Mouse (Mus musculus) fat pad, adult 2 months (tissue): ENCODE measurements at regions not wholly inside any gene's neighbourhood (a gene's known extent, or its start where the extent isn't known, plus 50 kb on each side); places are given as distances from the start of the nearest gene placed in this dataset.

Experiments used
- DNase-seq: peaks from one replicate; pipeline ENCODE4 v3.0.0-alpha.2; 2011; ENCODE audit warnings: low read depth, low spot score; ENCODE audit errors: extremely low read depth

GRCm38 (mm10) chr19:56232269-56232668, 54.7 kb upstream of the Habp2 start:
- no peak for DNase-seq

- no peak for DNase-seq
Observed at GRCm38 (mm10) chr19:56232950-56233349, 54.0 kb upstream of the Habp2 start.

- DNase-seq = no peak
Observed at GRCm38 (mm10) chr19:56235040-56235439, 51.9 kb upstream of the Habp2 start.
